ENCODE assay signal across 9 mouse cellular contexts in the genomic region with DNA sequence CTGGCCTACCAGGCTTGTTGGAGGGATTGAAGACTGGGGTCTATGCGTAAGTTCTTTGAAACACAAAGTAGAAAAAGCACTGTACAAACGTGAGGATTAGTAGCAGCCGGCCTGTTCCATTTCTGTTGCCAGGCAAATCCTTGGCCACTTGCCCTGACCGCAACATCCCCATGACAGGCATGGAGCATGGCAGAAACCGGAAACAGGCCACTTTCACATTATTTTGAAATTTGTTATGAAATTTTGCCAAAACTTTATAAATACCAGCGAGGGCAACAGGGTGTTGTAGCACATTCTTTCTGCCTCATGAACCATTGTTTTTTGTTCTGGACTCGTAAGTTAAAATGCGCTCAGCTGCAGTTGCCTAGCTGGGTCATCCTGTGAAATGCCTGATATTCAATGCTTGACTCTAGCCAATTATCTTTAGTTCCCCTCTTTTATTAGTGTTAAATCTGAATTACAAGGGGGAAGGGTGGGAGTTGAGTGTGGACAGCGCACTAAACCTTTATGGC.
DNase-seq lines count a peak whose midpoint lies in the region; ATAC-seq and TF ChIP-seq lines count a peak whose summit lies in the region.
"Had no signal": no experiment of that assay in that cellular context is flagged by ENCODE, and none has a peak within 500 bp of the region (broad histone marks: within the 10 kb centered on the region; RNA-seq: fewer than 3 reads in every experiment).

No protein-coding gene starts in this region.

- TF ChIP-seq POLR2A in cortical plate, adult 2 months (IDR thresholded peaks at IDR 0.05; ENCODE audit: extremely low read depth, insufficient read depth, low read length): no peak

- H3K4me2 ChIP-seq in heart, embryonic 15.5 days: peak overlapping the region; percentile 40; the same call in 1 of the 2 replicates
- H3K4me2 ChIP-seq in liver, embryonic 12.5 days: no peak overlapping the region

- H3K4me1 ChIP-seq in cortical plate, adult 2 months (ENCODE audit: control insufficient read depth, insufficient read depth, low read length): peaks cover 1% of the 10 kb centered on the region; the same call in 1 of the 2 replicates
- H3K4me1 ChIP-seq in heart, embryonic 15.5 days (replicated peaks): peaks cover 3% of the 10 kb centered on the region; the same call in 1 of the 2 replicates
- no peaks in the 10 kb centered on the region for H3K4me1 ChIP-seq in liver, embryonic 12.5 days

- no peak for TF ChIP-seq CTCF in cortical plate, adult 2 months (IDR thresholded peaks at IDR 0.05; ENCODE audit: extremely low read depth, insufficient read depth, low read length)

- H3K9me3 ChIP-seq in heart, embryonic 15.5 days (replicated peaks): no peaks in the 10 kb centered on the region
- H3K9me3 ChIP-seq in liver, embryonic 12.5 days (replicated peaks): no peaks in the 10 kb centered on the region

- no peak overlapping the region for H3K9ac ChIP-seq in heart, embryonic 15.5 days
- no peak overlapping the region for H3K9ac ChIP-seq in liver, embryonic 12.5 days
- H3K9ac ChIP-seq: liver, embryonic 14.5 days had no signal

- H3K4me3 ChIP-seq in cortical plate, adult 2 months (ENCODE audit: insufficient read depth, low read length): no peak overlapping the region
- H3K4me3 ChIP-seq in heart, embryonic 15.5 days: peak overlapping the region; percentile 17; the same call in 1 of the 2 replicates
- H3K4me3 ChIP-seq in liver, embryonic 12.5 days: no peak overlapping the region

- peak; percentile 67 for DNase-seq in urinary bladder, postnatal 14 days (ENCODE audit: low spot score)
- no peak for DNase-seq in urinary bladder, adult 18-20 months (ENCODE audit: low spot score in 2 of 2)
- peak; percentile 90 for DNase-seq in kidney, postnatal 10 days
- peak; percentile 74 for DNase-seq in lung, postnatal 14 days
- peak; percentile 31 for DNase-seq in testis, postnatal 14 days (ENCODE audit: low spot score)

- WGBS in heart, embryonic 15.5 days: 60% methylated on average over 9 of the region's 9 CpGs
- WGBS in liver, embryonic 12.5 days (ENCODE audit: insufficient replicate concordance): 66% methylated on average over 9 of the region's 9 CpGs

- H3K27ac ChIP-seq in cortical plate, adult 2 months (ENCODE audit: insufficient read depth, low read length): peak overlapping the region; percentile 35; the same call in 1 of the 2 replicates
- H3K27ac ChIP-seq in heart, embryonic 15.5 days: peak overlapping the region; percentile 49; the same call in 1 of the 2 replicates
- H3K27ac ChIP-seq in liver, embryonic 12.5 days: no peak overlapping the region
- H3K27ac ChIP-seq: liver, embryonic 14.5 days had no signal

- ATAC-seq in heart, embryonic 15.5 days (replicated peaks; ENCODE audit: insufficient number of reproducible peaks, insufficient read depth, low FRiP score, low read depth): no peak
- no peak for ATAC-seq in liver, embryonic 12.5 days

- no peaks in the 10 kb centered on the region for H3K27me3 ChIP-seq in heart, embryonic 15.5 days
- no peaks in the 10 kb centered on the region for H3K27me3 ChIP-seq in liver, embryonic 12.5 days (replicated peaks)

- no peaks in the 10 kb centered on the region for H3K36me3 ChIP-seq in heart, embryonic 15.5 days
- H3K36me3 ChIP-seq in liver, embryonic 12.5 days: no peaks in the 10 kb centered on the region

Comparison
In these comparisons a context has a peak if more than half of its experiments do, and no peak if none do; other contexts are left out.
1. DNase-seq: peak in urinary bladder, postnatal 14 days (single experiment), kidney, postnatal 10 days (single experiment), lung, postnatal 14 days (single experiment) and testis, postnatal 14 days (single experiment); none in urinary bladder, adult 18-20 months (0 of 2).